Mouse (Mus musculus) stomach, embryonic 16.5 days (tissue): ENCODE data around the gene Klre1. TPM values are rescaled to one million over a fixed set of nuclear protein-coding genes. Genes with fewer than 3 reads are reported as not detected.
"Not testable (repeated sequence)": the region's sequence is repeated elsewhere in the genome, so short reads cannot be mapped to it uniquely, and the experiment has no call there.

Experiments
- ATAC-seq: fragments of 200-750 bp; cut with Nextera tagmentation; 2 replicates; pipeline ENCODE4 v1.8.0; 2017; ENCODE audit warnings: moderate number of reproducible peaks, moderate TSS enrichment; ENCODE audit not compliant: insufficient read depth, low FRiP score
- H3K27ac ChIP-seq: fragments of 300-500 bp; sonication (generic); 2 replicates; pipeline ENCODE4 v1.5.1; 2014; ENCODE audit warnings: low read length
- H3K27me3 ChIP-seq: fragments of 300-500 bp; sonication (generic); 2 replicates; pipeline ENCODE4 v1.6.1; 2014; ENCODE audit warnings: low read length, control low read depth, mixed read lengths; ENCODE audit not compliant: control insufficient read depth, insufficient read depth
- H3K36me3 ChIP-seq: fragments of 300-500 bp; sonication (generic); 2 replicates; pipeline ENCODE4 v1.6.1; 2014; ENCODE audit warnings: low read length; ENCODE audit not compliant: control insufficient read depth, insufficient read depth
- H3K4me1 ChIP-seq: fragments of 300-500 bp; sonication (generic); 2 replicates; pipeline ENCODE4 v1.6.1; 2014; ENCODE audit warnings: low read length, control low read depth, mixed read lengths; ENCODE audit not compliant: control insufficient read depth, insufficient read depth
- H3K4me2 ChIP-seq: fragments of 300-500 bp; sonication (generic); 2 replicates; pipeline ENCODE4 v1.6.1; 2014; ENCODE audit warnings: low read depth, low read length, mixed read lengths
- H3K4me3 ChIP-seq: fragments of 300-500 bp; sonication (generic); replicated peaks from 2 replicates; pipeline ENCODE4 v1.5.1; 2014; ENCODE audit warnings: mild to moderate bottlenecking, low read length
- H3K9ac ChIP-seq: fragments of 300-500 bp; sonication (generic); 2 replicates; pipeline ENCODE4 v1.6.1; 2014; ENCODE audit warnings: low read length
- H3K9me3 ChIP-seq: fragments of 300-500 bp; sonication (generic); replicated peaks from 2 replicates; pipeline ENCODE4 v1.6.1; 2016; ENCODE audit warnings: low read length, control low read depth; ENCODE audit not compliant: control insufficient read depth
- WGBS: fragments of 180-500 bp; shearing (Covaris S2); extraction: QIAGEN DNeasy Blood & Tissue Kit; methylation state at CpG from one replicate; pipeline ENCODE4 v1.1.7; 2014; 5-methylcytosine and 5-hydroxymethylcytosine counted together
- polyA plus RNA-seq: library from polyadenylated mRNA; unstranded; fragments of >200 nt; fragmentation: Nextera tagmentation; extraction: Ambion mirVana; gene quantifications from 2 replicates; pipeline ENCODE4 v1.2.1, GENCODE M21; 2015

Gene Klre1
- polyA plus RNA-seq, 1 experiment from 2014 or later, result not detected

DNA sequence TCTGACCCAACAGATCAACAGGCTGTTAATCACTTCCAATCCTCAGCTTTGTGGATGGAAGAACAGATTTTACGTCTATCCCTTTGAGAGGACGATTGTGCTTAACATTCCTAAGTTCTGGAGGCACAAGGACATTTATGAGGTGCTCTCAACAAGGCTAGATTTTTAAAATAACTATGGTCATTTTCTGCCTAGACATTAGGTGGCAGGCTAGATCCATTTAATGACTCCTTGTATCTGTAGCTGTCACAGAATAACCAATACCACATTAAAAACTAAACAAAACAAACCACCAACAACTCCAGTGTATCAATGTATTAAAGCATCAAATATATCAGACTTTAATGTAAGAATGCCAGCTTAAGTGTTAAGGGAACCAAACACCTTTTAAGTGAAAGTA is 2.4 kb upstream of the Klre1 start:
- H3K4me3 ChIP-seq, result no peak overlapping the region
- no peaks in the 10 kb centered on the region for H3K9me3 ChIP-seq
- no peak overlapping the region for H3K4me2 ChIP-seq
- H3K9ac ChIP-seq, result no peak overlapping the region
- 26% methylated on average over 2 of the region's 2 CpGs for WGBS
- no peak overlapping the region for H3K27ac ChIP-seq
- no peaks in the 10 kb centered on the region for H3K36me3 ChIP-seq
- H3K4me1 ChIP-seq, result no peaks in the 10 kb centered on the region
- no peaks in the 10 kb centered on the region for H3K27me3 ChIP-seq
- ATAC-seq, result no peak

DNA sequence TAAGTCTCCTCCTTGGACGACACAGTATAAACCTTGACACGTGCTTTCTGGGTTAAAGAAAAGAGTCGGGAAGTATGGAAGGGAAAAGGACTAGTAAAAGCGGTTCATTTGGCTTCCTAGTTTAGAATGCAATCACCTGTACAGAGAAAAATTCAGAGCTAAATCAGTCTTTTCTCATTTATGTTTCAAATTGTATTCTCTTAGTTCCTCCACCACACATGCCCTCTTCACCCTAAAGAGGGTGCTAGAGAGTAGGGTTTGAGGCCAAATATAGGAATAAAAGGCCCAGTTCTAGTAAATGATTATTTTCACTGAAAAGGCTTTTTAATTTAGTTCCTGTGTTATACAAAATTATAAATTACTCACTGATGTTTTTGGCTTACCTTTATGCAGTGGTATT is 3.6 kb downstream of the Klre1 start:
- no peak overlapping the region for H3K27ac ChIP-seq
- no peak overlapping the region for H3K4me3 ChIP-seq
- H3K4me1 ChIP-seq, result no peaks in the 10 kb centered on the region
- H3K9me3 ChIP-seq, result no peaks in the 10 kb centered on the region
- H3K9ac ChIP-seq, result no peak overlapping the region
- H3K36me3 ChIP-seq, result no peaks in the 10 kb centered on the region
- H3K27me3 ChIP-seq, result no peaks in the 10 kb centered on the region
- H3K4me2 ChIP-seq, result no peak overlapping the region
- no peak for ATAC-seq
- whole genome bisulfite sequencing, result 63% methylated on average over 4 of the region's 4 CpGs

DNA sequence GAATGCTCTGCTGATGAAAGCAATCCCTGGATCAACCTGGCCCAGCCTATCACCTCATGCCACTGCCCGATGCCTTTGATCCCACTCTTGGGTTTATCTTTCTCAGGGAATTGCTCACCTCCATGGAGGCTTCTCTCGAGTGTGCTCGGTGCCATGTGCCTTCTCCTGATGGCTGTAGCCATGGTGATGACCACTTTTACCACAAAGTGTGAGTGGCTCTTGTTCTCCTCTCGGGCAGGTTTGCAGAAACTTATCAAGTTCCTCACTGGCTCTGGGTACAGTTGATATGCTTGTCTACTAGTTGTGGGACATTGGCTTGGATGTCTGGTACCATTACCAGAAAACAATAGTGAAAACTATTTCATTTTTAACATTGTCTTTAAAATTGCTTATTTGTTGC is 4.2 kb downstream of the Klre1 start:
- Histone ChIP-seq H3K27me3 (no peaks in the 10 kb centered on the region), H3K9me3 (no peaks in the 10 kb centered on the region), H3K27ac (no peak overlapping the region), H3K36me3 (no peaks in the 10 kb centered on the region), H3K4me1 (no peaks in the 10 kb centered on the region), H3K4me2 (no peak overlapping the region), H3K4me3 (no peak overlapping the region), H3K9ac (no peak overlapping the region)
- WGBS, result 59% methylated on average over 4 of the region's 4 CpGs
- ATAC-seq, result no peak

DNA sequence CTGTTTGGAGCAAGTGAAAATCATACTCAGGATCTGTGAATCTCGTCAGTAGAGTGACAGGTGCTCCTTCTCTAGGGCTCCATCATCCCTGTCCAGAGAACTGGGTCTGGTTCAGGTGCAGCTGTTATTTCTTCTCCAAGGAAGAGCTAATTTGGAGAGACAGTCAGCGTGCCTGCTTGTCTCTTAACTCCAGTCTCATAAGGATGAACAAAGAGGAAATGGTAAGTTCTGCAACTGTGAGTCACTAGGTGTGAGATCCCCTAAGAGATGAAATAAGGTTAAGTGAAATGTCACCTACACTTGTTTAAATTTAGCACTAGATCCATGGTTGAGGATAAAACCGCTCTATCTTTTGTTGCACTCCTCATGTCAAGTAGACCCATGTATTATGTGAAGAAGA is 5.3 kb downstream of the Klre1 start:
- no peak overlapping the region for H3K9ac ChIP-seq
- no peaks in the 10 kb centered on the region for H3K36me3 ChIP-seq
- no peak overlapping the region for H3K4me3 ChIP-seq
- H3K4me2 ChIP-seq, result no peak overlapping the region
- H3K27me3 ChIP-seq, result no peaks in the 10 kb centered on the region
- H3K27ac ChIP-seq, result no peak overlapping the region
- H3K9me3 ChIP-seq, result no peaks in the 10 kb centered on the region
- H3K4me1 ChIP-seq, result no peaks in the 10 kb centered on the region
- WGBS, result 75% methylated on average over 3 of the region's 3 CpGs
- no peak for ATAC-seq

DNA sequence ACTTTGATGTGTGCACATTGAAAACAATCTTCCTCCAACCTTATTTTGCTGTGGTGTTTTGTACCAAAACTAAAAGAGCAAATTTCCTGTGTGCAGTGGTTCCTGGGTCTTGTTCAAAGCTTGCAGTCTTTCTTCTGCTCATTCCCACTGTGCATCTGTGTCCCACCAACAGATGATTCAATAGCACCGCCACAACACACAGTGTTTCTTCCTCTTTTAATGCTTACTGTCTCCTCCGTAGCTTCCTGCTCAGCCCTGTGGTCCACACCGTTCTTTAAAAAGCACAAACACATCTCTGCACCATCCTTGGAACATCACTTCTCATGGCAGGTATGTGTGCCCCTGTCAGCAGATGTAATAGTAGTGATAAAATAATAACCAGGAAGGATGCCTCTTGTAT is 13.8 kb downstream of the Klre1 start, which contains the start of gene Klrd1:
Klrd1 (plus strand) TSS at position 275 of the 400 bp plus-strand sequence.
- no peaks in the 10 kb centered on the region for H3K27me3 ChIP-seq
- no peak for ATAC-seq
- no peak within 1 kb of the TSS for H3K27ac ChIP-seq
- no peaks in the 10 kb centered on the region for H3K4me1 ChIP-seq
- 74% methylated on average over 3 of the region's 3 CpGs for WGBS
- no peak within 1 kb of the TSS for H3K9ac ChIP-seq
- no peaks in the 10 kb centered on the region for H3K9me3 ChIP-seq
- no peak within 1 kb of the TSS for H3K4me2 ChIP-seq
- H3K36me3 ChIP-seq, result no peaks in the 10 kb centered on the region
- no peak within 1 kb of the TSS for H3K4me3 ChIP-seq

DNA sequence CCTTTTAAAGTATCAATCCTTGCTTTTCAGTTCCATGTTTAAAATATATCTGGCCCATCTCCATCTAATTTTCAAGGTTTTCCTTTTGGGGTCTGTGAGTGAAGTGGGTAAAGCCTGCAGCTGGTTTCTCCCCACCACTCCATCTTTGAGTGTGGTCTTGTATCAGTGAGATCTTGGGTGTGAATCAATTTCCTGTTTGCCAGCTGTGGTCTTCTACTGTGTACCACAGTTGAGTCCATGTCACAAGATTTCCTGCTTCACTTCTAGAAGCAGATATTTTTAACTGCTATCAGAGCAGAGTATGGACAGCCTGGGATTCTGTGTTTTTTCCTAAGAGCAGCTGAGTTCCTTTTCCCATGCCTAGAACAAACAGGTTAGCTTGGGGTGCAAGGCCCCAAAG is 30.7 kb downstream of the Klre1 start:
- Histone ChIP-seq H3K4me3 (no peak overlapping the region), H3K27ac (no peak overlapping the region), H3K9ac (no peak overlapping the region), H3K27me3 (no peaks in the 10 kb centered on the region), H3K4me1 (no peaks in the 10 kb centered on the region), H3K36me3 (no peaks in the 10 kb centered on the region), H3K4me2 (no peak overlapping the region), H3K9me3 (no peaks in the 10 kb centered on the region)
- ATAC-seq, result no peak

DNA sequence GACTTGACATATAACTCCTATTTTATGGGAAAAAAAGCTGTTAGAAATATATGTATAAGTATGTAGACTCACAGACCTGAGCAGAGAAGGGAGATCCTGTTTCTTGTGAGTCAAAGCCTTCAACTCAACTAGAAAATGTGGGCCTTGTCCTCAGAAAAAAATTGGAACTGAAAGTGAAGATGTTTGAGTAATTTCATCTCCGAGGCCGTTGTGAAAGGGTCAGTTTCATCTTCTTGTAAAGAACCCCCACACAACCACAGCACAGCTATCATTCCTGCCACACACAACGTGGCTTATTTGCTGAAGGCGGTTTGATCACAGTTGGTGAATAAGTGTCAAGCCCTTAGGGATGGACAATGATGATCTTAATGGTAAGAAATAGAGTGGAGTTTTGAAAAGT is 46.0 kb downstream of the Klre1 start, which contains the start of gene Klrk1:
Klrk1 (minus strand) TSS at position 130 of the 400 bp plus-strand sequence.
- no peak for ATAC-seq
- Histone ChIP-seq H3K27me3 (no peaks in the 10 kb centered on the region), H3K36me3 (no peaks in the 10 kb centered on the region), H3K27ac (no peak within 1 kb of the TSS), H3K9me3 (no peaks in the 10 kb centered on the region), H3K4me1 (no peaks in the 10 kb centered on the region), H3K4me2 (no peak within 1 kb of the TSS), H3K9ac (no peak within 1 kb of the TSS), H3K4me3 (no peak within 1 kb of the TSS)
- WGBS, result 67% methylated on average over 4 of the region's 4 CpGs

DNA sequence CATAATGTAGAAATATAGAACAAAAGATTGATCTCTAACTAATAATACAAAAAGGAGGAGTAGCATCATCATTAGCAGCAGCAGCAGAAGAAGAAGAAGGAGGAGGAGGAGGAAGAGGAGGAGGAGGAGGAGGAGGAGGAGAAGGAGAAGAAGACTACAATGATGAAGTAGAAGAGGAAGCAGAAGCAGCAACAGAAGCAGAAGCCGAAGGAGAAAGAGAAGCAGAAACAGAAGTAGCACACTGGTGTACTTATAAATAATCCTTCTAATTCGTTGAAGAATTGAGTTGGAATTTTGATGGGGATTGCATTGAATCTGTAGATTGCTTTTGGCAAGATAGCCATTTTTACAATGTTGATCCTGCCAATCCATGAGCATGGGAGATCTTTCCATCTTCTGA is 53.3 kb downstream of the Klre1 start:
- not testable (repeated sequence) for H3K27me3 ChIP-seq, H3K9me3 ChIP-seq, ATAC-seq, H3K4me3 ChIP-seq, H3K36me3 ChIP-seq, H3K27ac ChIP-seq, H3K4me2 ChIP-seq, H3K4me1 ChIP-seq, H3K9ac ChIP-seq
- 78% methylated on average over 2 of the region's 2 CpGs for WGBS
